Mouse (Mus musculus): ENCODE results near the gene Ezh2.

Ezh2 gene

GRCm38 (mm10) chr6:47535333-47535732 lies 59.8 kb downstream of the Ezh2 start:
- DNase-seq = no peak

GRCm38 (mm10) chr6:47532547-47532946 lies 62.6 kb downstream of the Ezh2 start:
- no peak for DNase-seq

- DNase-seq = no peak
Observed at GRCm38 (mm10) chr6:47527655-47528054, 67.5 kb downstream of the Ezh2 start.

GRCm38 (mm10) chr6:47527129-47527528 lies 68.0 kb downstream of the Ezh2 start:
- DNase-seq = no peak

GRCm38 (mm10) chr6:47526446-47526845 lies 68.7 kb downstream of the Ezh2 start:
- DNase-seq = no peak

- DNase-seq = no peak
Observed at GRCm38 (mm10) chr6:47525041-47525440, 70.1 kb downstream of the Ezh2 start.

GRCm38 (mm10) chr6:47522431-47522830 lies 72.7 kb downstream of the Ezh2 start:
- DNase-seq = no peak

- DNase-seq = no peak
Observed at GRCm38 (mm10) chr6:47520030-47520429, 75.1 kb downstream of the Ezh2 start.

GRCm38 (mm10) chr6:47494562-47494961 lies 100.6 kb downstream of the Ezh2 start:
- DNase-seq = no peak

GRCm38 (mm10) chr6:47482027-47482426 lies 113.1 kb downstream of the Ezh2 start:
- DNase-seq = no peak

Data from lung, adult 18-20 months (tissue).